ENCODE assay signal across 24 mouse cellular contexts in the genomic region with DNA sequence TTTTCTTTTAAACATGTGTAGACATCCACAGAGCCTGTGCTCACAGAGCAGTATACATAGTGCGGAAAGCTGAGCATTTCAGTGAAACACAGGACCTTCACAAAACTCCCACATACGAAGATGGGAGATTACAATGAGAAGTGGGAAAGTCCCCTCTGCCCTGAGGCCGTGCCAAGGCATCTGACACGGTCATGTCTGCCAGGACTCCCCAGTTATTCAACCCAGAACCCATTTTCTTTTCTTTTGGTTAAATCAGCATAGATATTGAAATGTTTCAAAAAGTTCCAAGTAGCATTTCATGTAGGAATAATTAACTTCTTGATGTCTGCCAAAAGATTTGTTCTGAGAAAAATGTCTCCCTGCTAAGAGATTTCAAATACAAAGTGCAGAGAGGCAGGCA. TPM values are rescaled to one million over a fixed set of nuclear protein-coding genes. Genes with fewer than 3 reads are reported as not detected.
DNase-seq lines count a peak whose midpoint lies in the region; ATAC-seq lines count a peak whose summit lies in the region.
"Had no signal": no experiment of that assay in that cellular context is flagged by ENCODE, and none has a peak within 500 bp of the region (broad histone marks: within the 10 kb centered on the region; RNA-seq: fewer than 3 reads in every experiment).

No protein-coding gene starts in this region.

- no peak for ATAC-seq in cerebellum, adult (ENCODE audit: insufficient number of reproducible peaks, low FRiP score, low TSS enrichment)
- no peak for ATAC-seq in heart, embryonic 15.5 days (replicated peaks; ENCODE audit: insufficient number of reproducible peaks, insufficient read depth, low FRiP score, low read depth)
- ATAC-seq in kidney, embryonic 15.5 days (replicated peaks; ENCODE audit: low FRiP score): no peak
- ATAC-seq: activated CD4-positive, CD25-positive, alpha-beta regulatory T cell, adult 4 months; intestine, embryonic 15.5 days; Patski had no signal

- DNase-seq in cerebellum, postnatal 14 days: peak; percentile 41 to 55
- DNase-seq in heart, postnatal 36 days: no peak
- no peak for DNase-seq in kidney, postnatal 14 days
- peak; percentile 26 for DNase-seq in CD4-positive, CD25-positive, alpha-beta regulatory T cell, adult 2 months (ENCODE audit: low read depth, low spot score)
- DNase-seq in spleen, adult 18-20 months: no peak
- DNase-seq: adrenal gland, postnatal 14 days; cerebellum, adult 18-20 months; gastrocnemius, postnatal 10 days; heart, postnatal 4 days; kidney, postnatal 10 days; layer of hippocampus, adult 9-11 months; lung, postnatal 4 days; thymus, postnatal 14 days had no signal

- H3K4me3 ChIP-seq in heart, embryonic 15.5 days: no peak overlapping the region
- H3K4me3 ChIP-seq in kidney, embryonic 15.5 days (replicated peaks): no peak overlapping the region
- H3K4me3 ChIP-seq: embryonic facial prominence, embryonic 15.5 days; forebrain, embryonic 10.5 days; intestine, embryonic 15.5 days; liver, embryonic 15.5 days; midbrain, embryonic 10.5 days; neural tube, embryonic 13.5 days had no signal

- H3K4me1 ChIP-seq in heart, embryonic 15.5 days (replicated peaks): peaks cover 79% of the 10 kb centered on the region
- H3K4me1 ChIP-seq in kidney, embryonic 15.5 days: peaks cover 61% of the 10 kb centered on the region

- peak overlapping the region; percentile 73 for H3K27ac ChIP-seq in heart, embryonic 15.5 days
- 0 out of 2 replicates have a peak overlapping the region, but pooled peaks have one; percentile 11 for H3K27ac ChIP-seq in kidney, embryonic 15.5 days
- H3K27ac ChIP-seq: embryonic facial prominence, embryonic 15.5 days; forebrain, embryonic 10.5 days; intestine, embryonic 15.5 days; liver, embryonic 15.5 days; midbrain, embryonic 10.5 days; neural tube, embryonic 13.5 days had no signal

- no peaks in the 10 kb centered on the region for H3K36me3 ChIP-seq in heart, embryonic 15.5 days
- no peaks in the 10 kb centered on the region for H3K36me3 ChIP-seq in kidney, embryonic 15.5 days
- H3K36me3 ChIP-seq: embryonic facial prominence, embryonic 15.5 days; forebrain, embryonic 10.5 days; intestine, embryonic 15.5 days; liver, embryonic 15.5 days; midbrain, embryonic 10.5 days; neural tube, embryonic 13.5 days had no signal

- intact Hi-C loops in heart, postnatal 36 days (cut with DNase I): no loop called here

- H3K4me2 ChIP-seq in heart, embryonic 15.5 days: no peak overlapping the region
- H3K4me2 ChIP-seq in kidney, embryonic 15.5 days: no peak overlapping the region
- H3K4me2 ChIP-seq: embryonic facial prominence, embryonic 15.5 days; intestine, embryonic 15.5 days; liver, embryonic 15.5 days; neural tube, embryonic 13.5 days had no signal

- 30% methylated on average over 4 of the region's 4 CpGs for WGBS in heart, embryonic 15.5 days
- WGBS in kidney, embryonic 15.5 days: 59% methylated on average over 4 of the region's 4 CpGs

- no peaks in the 10 kb centered on the region for H3K27me3 ChIP-seq in heart, embryonic 15.5 days
- H3K27me3 ChIP-seq in kidney, embryonic 15.5 days: no peaks in the 10 kb centered on the region
- H3K27me3 ChIP-seq: embryonic facial prominence, embryonic 15.5 days; intestine, embryonic 15.5 days; liver, embryonic 15.5 days; neural tube, embryonic 13.5 days; Patski had no signal

- no peak overlapping the region for H3K9ac ChIP-seq in heart, embryonic 15.5 days
- no peak overlapping the region for H3K9ac ChIP-seq in kidney, embryonic 15.5 days
- H3K9ac ChIP-seq: embryonic facial prominence, embryonic 15.5 days; intestine, embryonic 15.5 days; liver, embryonic 15.5 days; neural tube, embryonic 13.5 days had no signal

- no peaks in the 10 kb centered on the region for H3K9me3 ChIP-seq in heart, embryonic 15.5 days (replicated peaks)
- no peaks in the 10 kb centered on the region for H3K9me3 ChIP-seq in kidney, embryonic 15.5 days (replicated peaks)
- H3K9me3 ChIP-seq: embryonic facial prominence, embryonic 15.5 days; forebrain, embryonic 10.5 days; intestine, embryonic 15.5 days; liver, embryonic 15.5 days; midbrain, embryonic 10.5 days; neural tube, embryonic 13.5 days had no signal

RNA-seq across cellular contexts. Expression of a gene that starts 45.9 kb away (rescaled TPM):
- 28.4 and 30.6 TPM in 2 replicates for polyA plus RNA-seq in heart, embryonic 15.5 days (2015; fragmentation: Nextera tagmentation; extraction: Ambion mirVana)
- total RNA-seq in heart, postnatal 36 days (2021): 10 to 100 TPM; 36.7 to 43.6 TPM
- 16.4 and 16.8 TPM in 2 replicates for polyA plus RNA-seq in kidney, embryonic 15.5 days (2015; fragmentation: Nextera tagmentation; extraction: Ambion mirVana)

Comparison
In these comparisons a context has a peak if more than half of its experiments do, and no peak if none do; other contexts are left out.
1. DNase-seq: peak in cerebellum, postnatal 14 days (2 of 2) and CD4-positive, CD25-positive, alpha-beta regulatory T cell, adult 2 months (single experiment); none in heart, postnatal 36 days (0 of 2), kidney, postnatal 14 days (single experiment) and spleen, adult 18-20 months (0 of 2).